Mouse (Mus musculus) cerebellum, adult (tissue): ENCODE measurements around the gene Anapc15.
"Not testable (repeated sequence)": the region's sequence is repeated elsewhere in the genome, so short reads cannot be mapped to it uniquely, and the experiment has no call there.

Experiments used
- ATAC-seq: cut with Nextera tagmentation; 2 replicates; pipeline ENCODE4 v1.9.2; 2017; ENCODE audit warnings: mild to moderate bottlenecking, moderate library complexity, mixed read lengths; ENCODE audit not compliant: insufficient number of reproducible peaks, low FRiP score, low TSS enrichment

The Anapc15 gene

GRCm38 (mm10) chr7:101938348-101938747, 74.8 kb downstream of the Anapc15 start:
- no peak for ATAC-seq

- no peak for ATAC-seq
These were observed 76.2 kb downstream of the Anapc15 start for GRCm38 (mm10) chr7:101939758-101940157.

- not testable (repeated sequence) for ATAC-seq
These were observed 85.5 kb downstream of the Anapc15 start for GRCm38 (mm10) chr7:101949008-101949407.
